Mouse (Mus musculus): ENCODE measurements at regions not wholly inside any gene's neighbourhood (a gene's known extent, or its start where the extent isn't known, plus 50 kb on each side); places are given as distances from the start of the nearest gene placed in this dataset.
"Not testable (repeated sequence)": the region's sequence is repeated elsewhere in the genome, so short reads cannot be mapped to it uniquely, and the experiment has no call there.

- Histone ChIP-seq H3K9me3 (no peaks in the 10 kb centered on the region), H3K36me3 (no peaks in the 10 kb centered on the region), H3K27me3 (no peaks in the 10 kb centered on the region; the same call in 1 of the 2 replicates), H3K4me3 (no peak overlapping the region), H3K4me2 (no peak overlapping the region), H3K9ac (no peak overlapping the region), H3K4me1 (no peaks in the 10 kb centered on the region), H3K27ac (no peak overlapping the region)
- 52% methylated on average over 10 of the region's 10 CpGs for WGBS
- no peak for ATAC-seq (ENCODE audit: insufficient number of reproducible peaks, insufficient read depth, low FRiP score, low TSS enrichment, low read depth)
Observed at GRCm38 (mm10) chr13:72324041-72324690, 304.5 kb upstream of the Irx2 start.

GRCm38 (mm10) chr13:72326201-72326600, 302.4 kb upstream of the Irx2 start:
- H3K4me2 ChIP-seq; ATAC-seq (ENCODE audit: insufficient number of reproducible peaks, insufficient read depth, low FRiP score, low TSS enrichment, low read depth); H3K9ac ChIP-seq; H3K9me3 ChIP-seq; H3K27ac ChIP-seq; H3K36me3 ChIP-seq; H3K27me3 ChIP-seq; H3K4me3 ChIP-seq; H3K4me1 ChIP-seq: not testable (repeated sequence)
- WGBS, result 64% methylated on average over 1 of the region's 1 CpGs

DNA sequence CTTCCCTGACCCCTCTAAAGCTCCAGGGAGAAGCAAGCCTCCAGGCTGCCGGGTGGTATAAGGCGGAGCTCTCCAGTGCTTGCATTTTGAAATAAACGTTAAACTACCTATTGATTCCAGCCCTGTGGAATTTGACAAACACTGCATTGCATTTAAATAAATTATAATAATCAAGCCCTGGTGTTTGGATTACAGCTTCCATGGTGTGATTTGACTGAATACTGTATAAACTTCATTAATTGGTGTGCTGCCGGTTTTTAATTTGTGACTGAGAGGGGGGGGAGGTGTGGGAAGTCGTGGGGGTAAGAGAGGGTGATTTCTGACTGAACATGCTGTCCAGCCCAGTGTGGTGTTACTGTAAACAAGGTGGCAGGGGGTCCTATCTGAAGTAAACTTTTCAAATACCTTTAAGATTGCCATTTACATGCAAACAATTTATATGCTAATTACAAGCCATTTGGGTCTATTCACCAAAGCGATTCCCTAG, 282.9 kb upstream of the Irx2 start:
- no peak overlapping the region for H3K4me3 ChIP-seq
- H3K4me1 ChIP-seq, result no peaks in the 10 kb centered on the region
- H3K27ac ChIP-seq, result no peak overlapping the region
- H3K9me3 ChIP-seq, result no peaks in the 10 kb centered on the region
- H3K9ac ChIP-seq, result no peak overlapping the region
- no peak overlapping the region for H3K4me2 ChIP-seq
- H3K27me3 ChIP-seq, result peaks cover 24% of the 10 kb centered on the region
- ATAC-seq (ENCODE audit: insufficient number of reproducible peaks, insufficient read depth, low FRiP score, low TSS enrichment, low read depth), result no peak
- no peaks in the 10 kb centered on the region for H3K36me3 ChIP-seq
- WGBS, result 8% methylated on average over 6 of the region's 6 CpGs

GRCm38 (mm10) chr13:72346207-72346943, 282.2 kb upstream of the Irx2 start:
- Histone ChIP-seq H3K27ac (no peak overlapping the region), H3K4me1 (no peaks in the 10 kb centered on the region), H3K36me3 (no peaks in the 10 kb centered on the region), H3K4me2 (no peak overlapping the region), H3K9me3 (no peaks in the 10 kb centered on the region), H3K27me3 (peaks cover 24% of the 10 kb centered on the region), H3K4me3 (no peak overlapping the region), H3K9ac (no peak overlapping the region)
- ATAC-seq (ENCODE audit: insufficient number of reproducible peaks, insufficient read depth, low FRiP score, low TSS enrichment, low read depth), result no peak
- 27% methylated on average over 21 of the region's 21 CpGs for WGBS

GRCm38 (mm10) chr13:72346944-72347586, 281.6 kb upstream of the Irx2 start:
- Histone ChIP-seq H3K9me3 (no peaks in the 10 kb centered on the region), H3K9ac (no peak overlapping the region), H3K36me3 (no peaks in the 10 kb centered on the region), H3K4me3 (no peak overlapping the region), H3K27ac (no peak overlapping the region), H3K27me3 (peaks cover 30% of the 10 kb centered on the region), H3K4me2 (no peak overlapping the region), H3K4me1 (no peaks in the 10 kb centered on the region)
- ATAC-seq (ENCODE audit: insufficient number of reproducible peaks, insufficient read depth, low FRiP score, low TSS enrichment, low read depth), result no peak
- 84% methylated on average over 14 of the region's 14 CpGs for WGBS

DNA sequence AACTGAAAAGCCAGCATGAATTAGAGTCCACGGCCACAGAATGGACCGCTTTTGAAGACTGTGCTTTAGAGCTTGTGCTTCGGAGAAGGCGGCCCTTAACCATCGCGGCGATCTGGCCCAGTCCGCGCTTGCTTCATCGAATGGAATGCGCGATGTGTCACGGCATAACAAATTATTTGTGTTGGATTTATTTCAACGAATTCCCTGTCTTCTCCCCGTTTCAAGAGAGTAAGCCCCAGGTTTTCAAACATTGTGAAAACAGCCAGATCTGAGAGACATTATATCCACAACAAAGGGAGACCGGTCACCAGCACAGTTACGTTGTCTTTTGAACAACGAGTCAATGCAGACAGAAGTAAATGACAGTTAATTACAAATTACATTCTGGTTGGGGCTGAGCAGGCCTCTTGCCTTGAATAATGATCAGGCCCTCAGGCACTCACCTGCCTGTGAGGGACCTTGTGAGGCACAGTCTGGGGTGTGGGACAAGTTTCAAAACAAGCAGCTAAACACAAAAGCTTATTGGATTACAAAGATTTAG, 275.9 kb upstream of the Irx2 start:
- Histone ChIP-seq H3K27me3 (peaks cover 12% of the 10 kb centered on the region; the same call in 1 of the 2 replicates), H3K4me3 (no peak overlapping the region), H3K4me2 (peak overlapping the region; percentile 27), H3K27ac (no peak overlapping the region), H3K9ac (no peak overlapping the region), H3K36me3 (no peaks in the 10 kb centered on the region), H3K4me1 (peaks cover 8% of the 10 kb centered on the region; the same call in 1 of the 2 replicates), H3K9me3 (no peaks in the 10 kb centered on the region)
- 29% methylated on average over 18 of the region's 18 CpGs for WGBS
- ATAC-seq (ENCODE audit: insufficient number of reproducible peaks, insufficient read depth, low FRiP score, low TSS enrichment, low read depth), result peak; percentile 64; the same call in 1 of the 2 replicates

DNA sequence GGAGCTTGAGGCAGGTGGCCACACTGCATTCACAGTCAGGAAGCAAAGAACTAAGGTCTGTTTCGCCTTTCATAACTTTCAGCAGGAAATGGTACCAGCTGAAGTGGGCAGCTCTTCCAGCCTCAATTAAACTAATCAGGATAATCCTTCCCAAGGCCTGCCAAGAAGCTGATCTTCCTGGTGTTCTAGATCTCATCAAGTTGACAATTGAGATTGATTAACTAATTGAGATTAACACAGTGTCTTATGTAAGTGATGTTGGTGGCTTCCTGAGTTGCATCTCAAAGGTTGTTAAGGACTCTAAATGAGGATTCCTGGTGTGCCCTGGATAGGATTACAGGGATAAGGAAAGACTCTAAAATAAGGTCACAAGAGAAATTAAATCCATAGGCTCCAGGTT, 273.3 kb upstream of the Irx2 start:
- 51% methylated on average over 1 of the region's 1 CpGs for WGBS
- no peak for ATAC-seq (ENCODE audit: insufficient number of reproducible peaks, insufficient read depth, low FRiP score, low TSS enrichment, low read depth)
- peaks cover 18% of the 10 kb centered on the region for H3K27me3 ChIP-seq
- peaks cover 8% of the 10 kb centered on the region; the same call in 1 of the 2 replicates for H3K4me1 ChIP-seq
- no peak overlapping the region for H3K4me2 ChIP-seq
- no peak overlapping the region for H3K9ac ChIP-seq
- H3K36me3 ChIP-seq, result no peaks in the 10 kb centered on the region
- H3K9me3 ChIP-seq, result no peaks in the 10 kb centered on the region
- no peak overlapping the region for H3K4me3 ChIP-seq
- no peak overlapping the region for H3K27ac ChIP-seq

DNA sequence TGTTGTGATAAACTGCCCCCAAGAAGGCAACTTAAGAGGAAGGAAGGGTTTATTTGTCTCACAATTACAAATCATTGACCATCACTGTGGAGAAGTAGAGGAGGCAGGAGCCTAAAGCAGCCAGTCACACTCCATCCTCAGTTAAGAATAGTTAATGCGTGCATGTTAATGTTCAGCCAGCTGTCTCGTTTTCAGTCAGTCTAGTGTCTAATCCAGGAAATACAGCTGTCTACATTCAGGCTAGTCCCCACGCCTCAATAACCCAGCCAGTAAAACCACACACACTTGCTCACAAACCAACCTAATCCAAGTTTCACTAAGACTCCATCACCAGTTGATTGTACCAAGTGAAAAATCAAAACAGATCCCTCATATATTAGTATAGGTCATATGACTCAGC, 272.8 kb upstream of the Irx2 start:
- 68% methylated on average over 3 of the region's 3 CpGs for WGBS
- peaks cover 18% of the 10 kb centered on the region for H3K27me3 ChIP-seq
- no peak overlapping the region for H3K9ac ChIP-seq
- no peaks in the 10 kb centered on the region for H3K36me3 ChIP-seq
- peaks cover 8% of the 10 kb centered on the region; the same call in 1 of the 2 replicates for H3K4me1 ChIP-seq
- no peak overlapping the region for H3K4me2 ChIP-seq
- ATAC-seq (ENCODE audit: insufficient number of reproducible peaks, insufficient read depth, low FRiP score, low TSS enrichment, low read depth), result no peak
- H3K27ac ChIP-seq, result no peak overlapping the region
- no peaks in the 10 kb centered on the region for H3K9me3 ChIP-seq
- no peak overlapping the region for H3K4me3 ChIP-seq

DNA sequence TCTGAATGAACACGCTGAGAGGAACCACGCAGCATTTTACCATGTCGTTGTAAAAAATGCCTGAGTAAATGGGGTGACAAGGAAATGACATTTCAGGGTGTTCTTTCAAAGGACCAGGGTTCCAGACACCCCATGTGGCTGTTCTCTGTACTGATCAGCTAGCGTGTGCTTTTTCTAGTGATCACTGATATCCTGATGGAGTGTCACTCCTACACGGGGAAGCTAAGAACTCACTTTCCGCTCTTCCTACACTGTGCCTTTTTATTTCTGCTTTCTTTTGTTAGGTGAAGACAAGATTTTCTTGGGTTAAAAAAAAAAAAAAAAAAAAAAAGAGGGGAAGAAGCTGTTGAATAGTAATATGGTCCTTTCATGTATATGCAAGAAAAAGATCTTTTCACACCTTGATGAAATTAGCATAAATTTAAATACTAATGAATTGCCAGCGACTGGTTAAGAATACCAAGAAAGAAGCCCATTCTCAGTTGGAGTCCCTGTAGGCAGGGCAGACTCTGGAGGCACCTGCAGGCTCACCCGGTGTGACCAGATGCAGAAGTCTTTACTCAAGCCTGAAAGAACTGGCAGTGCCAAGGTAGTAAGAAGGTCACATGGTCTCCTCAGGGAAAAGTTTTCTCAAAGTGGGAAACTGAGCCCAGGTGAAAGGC, 270.2 kb upstream of the Irx2 start:
- no peak for ATAC-seq (ENCODE audit: insufficient number of reproducible peaks, insufficient read depth, low FRiP score, low TSS enrichment, low read depth)
- H3K4me1 ChIP-seq, result no peaks in the 10 kb centered on the region
- no peaks in the 10 kb centered on the region for H3K9me3 ChIP-seq
- no peak overlapping the region for H3K4me2 ChIP-seq
- no peak overlapping the region for H3K27ac ChIP-seq
- no peaks in the 10 kb centered on the region for H3K36me3 ChIP-seq
- WGBS, result 39% methylated on average over 8 of the region's 8 CpGs
- H3K27me3 ChIP-seq, result peaks cover 22% of the 10 kb centered on the region
- no peak overlapping the region for H3K4me3 ChIP-seq
- H3K9ac ChIP-seq, result no peak overlapping the region

DNA sequence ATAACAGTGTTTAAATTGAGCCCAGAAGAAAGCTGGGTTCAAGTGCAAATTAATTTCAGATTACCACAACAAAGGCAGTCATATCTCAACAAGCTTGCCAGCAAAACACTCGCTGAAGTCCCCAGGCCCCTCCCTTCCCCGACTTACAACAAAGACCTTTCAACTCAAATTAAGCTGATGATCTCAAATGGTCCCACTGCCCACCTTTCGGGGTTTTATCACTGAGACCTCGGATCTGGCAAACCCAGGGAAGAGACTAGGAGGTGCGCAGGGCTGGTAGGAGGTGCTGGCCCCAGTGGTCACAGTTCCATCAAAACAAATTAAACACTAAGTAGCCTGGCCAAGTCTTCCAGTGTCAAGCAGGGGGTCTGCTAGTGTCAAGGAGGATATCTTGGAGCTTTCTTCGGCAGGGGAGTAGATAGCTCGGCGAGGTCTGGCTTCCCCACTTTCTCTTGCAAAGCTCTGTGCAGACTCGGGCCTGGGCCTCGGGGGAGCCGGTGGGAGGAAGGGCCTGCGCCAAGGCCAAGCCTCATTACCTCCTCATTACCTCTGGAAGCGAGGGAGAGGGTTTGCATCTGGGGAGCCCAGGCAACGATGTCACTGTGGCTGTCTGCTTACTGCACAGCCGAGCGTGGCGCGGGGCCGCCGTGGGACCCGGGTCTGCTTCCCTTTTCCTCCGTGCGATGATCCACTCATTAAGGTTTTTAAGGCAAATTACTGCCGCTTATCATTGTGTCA, 262.9 kb upstream of the Irx2 start:
- Histone ChIP-seq H3K27me3 (peaks cover 57% of the 10 kb centered on the region), H3K4me1 (peaks cover 10% of the 10 kb centered on the region), H3K27ac (no peak overlapping the region), H3K4me3 (0 out of 2 replicates have a peak overlapping the region, but pooled peaks have one; percentile 16), H3K4me2 (peak overlapping the region; percentile 47), H3K9ac (0 out of 2 replicates have a peak overlapping the region, but pooled peaks have one; percentile 44), H3K36me3 (no peaks in the 10 kb centered on the region), H3K9me3 (no peaks in the 10 kb centered on the region)
- ATAC-seq (ENCODE audit: insufficient number of reproducible peaks, insufficient read depth, low FRiP score, low TSS enrichment, low read depth), result no peak
- 17% methylated on average over 24 of the region's 24 CpGs for WGBS
